Mouse (Mus musculus): ENCODE data around the gene 4930578C19Rik.
"Not testable (repeated sequence)": the region's sequence is repeated elsewhere in the genome, so short reads cannot be mapped to it uniquely, and the experiment has no call there.

4930578C19Rik gene

DNA sequence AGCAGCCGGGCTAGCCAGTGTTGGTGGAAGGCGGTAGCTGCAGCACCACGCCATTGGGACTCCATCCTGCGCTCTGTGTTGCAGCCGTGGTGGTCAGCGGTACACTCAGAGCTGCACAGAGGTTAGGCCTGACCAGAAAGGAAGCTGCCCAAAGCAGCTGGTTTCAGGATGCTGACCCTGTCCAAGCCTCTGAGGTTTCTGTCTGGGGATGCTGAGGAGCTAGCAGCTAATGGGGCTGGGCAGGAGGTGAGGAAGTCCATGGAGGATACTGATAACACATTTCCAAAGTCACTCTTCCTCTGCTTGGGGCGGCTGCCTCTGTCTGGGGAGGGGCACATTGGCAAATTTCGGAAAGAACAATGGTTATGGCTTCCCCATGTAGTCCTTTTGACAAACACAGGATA is at the start of gene 4930578C19Rik:
Gene 4930578C19Rik, minus strand, starts transcription at position 200 of the 404 bp plus-strand sequence.
- no peak for ATAC-seq (ENCODE audit: low TSS enrichment)

DNA sequence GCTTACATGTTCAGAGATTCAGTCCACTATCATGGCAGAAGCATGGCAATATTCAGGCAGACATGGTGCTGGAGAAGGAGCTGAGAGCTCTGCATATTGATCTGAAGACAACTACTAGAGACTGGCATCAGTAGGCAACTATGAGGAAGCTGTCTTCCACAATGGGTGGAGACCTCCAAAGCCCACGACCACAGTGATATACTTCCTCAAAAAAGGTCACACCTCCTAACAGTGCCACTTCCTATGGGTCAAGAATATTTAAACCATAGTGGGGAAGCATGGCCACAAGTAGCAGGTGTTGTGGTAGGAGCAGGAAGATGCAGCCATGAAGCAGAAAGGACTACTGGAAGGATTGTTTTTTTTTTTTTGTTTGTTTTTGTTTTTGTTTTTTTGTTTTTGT is 6.5 kb upstream of the 4930578C19Rik start:
- no peak for ATAC-seq (ENCODE audit: low TSS enrichment)

DNA sequence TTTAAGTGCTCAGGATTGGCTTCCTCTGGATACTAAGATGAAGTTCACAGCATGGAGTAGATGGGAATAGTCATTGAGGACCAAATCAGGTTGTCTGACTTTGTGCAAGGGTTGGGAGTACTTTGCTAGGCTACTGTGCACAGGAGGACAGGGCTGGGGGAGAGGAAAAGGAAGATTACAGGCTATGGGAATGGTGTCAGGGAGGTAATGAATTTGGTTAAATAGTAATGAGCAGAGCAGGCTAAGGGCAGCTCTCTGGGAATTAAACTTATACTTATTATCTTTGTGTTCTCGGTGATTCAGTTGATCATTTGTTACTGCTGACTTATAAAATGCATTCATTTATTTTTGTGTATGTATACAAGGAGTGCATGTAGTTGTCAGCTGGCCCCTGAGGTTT is 1.7 kb upstream of the 4930578C19Rik start:
- no peak for ATAC-seq (ENCODE audit: low TSS enrichment)

DNA sequence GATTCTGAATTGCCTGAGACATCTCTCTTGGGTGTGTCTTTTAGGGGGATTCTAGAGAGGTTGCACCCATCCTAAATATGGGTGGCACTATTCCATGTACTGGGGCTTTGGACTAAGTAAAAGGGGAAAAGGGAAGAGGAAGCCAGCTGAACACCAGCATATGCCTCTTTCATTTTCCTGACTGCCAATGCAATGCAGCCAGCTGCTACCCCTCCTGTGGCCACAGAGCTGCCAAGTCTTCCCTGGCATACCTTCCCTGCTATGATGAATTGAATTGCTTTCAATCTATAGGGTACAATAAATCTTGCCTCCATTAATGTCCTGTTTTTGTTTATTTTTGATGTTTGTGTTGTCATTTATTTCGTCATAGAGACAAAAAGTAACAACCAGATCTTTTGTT is 9.6 kb downstream of the 4930578C19Rik start:
- ATAC-seq (ENCODE audit: low TSS enrichment) = peak; percentile 72; the same call in 1 of the 2 replicates

DNA sequence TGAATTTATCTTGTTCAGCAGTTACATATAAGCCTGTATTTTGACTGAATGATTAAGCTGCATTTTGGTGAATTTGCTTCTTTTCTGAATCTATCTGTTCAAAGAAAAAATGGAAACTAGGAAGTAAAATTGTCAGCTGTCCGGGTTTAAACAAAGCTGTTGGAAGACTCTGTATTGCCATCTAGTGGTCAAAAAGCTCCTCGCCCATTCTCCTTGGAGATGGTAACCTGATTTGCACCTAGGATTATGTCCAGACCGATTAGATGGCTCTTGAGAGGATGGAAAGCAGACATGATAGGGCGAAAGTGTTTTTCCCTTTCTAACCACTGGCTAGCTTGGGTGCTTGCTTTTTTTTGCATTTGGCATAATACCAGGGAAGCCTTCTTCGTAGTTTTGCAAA is 19.1 kb downstream of the 4930578C19Rik start:
- ATAC-seq (ENCODE audit: low TSS enrichment) = peak; percentile 77

DNA sequence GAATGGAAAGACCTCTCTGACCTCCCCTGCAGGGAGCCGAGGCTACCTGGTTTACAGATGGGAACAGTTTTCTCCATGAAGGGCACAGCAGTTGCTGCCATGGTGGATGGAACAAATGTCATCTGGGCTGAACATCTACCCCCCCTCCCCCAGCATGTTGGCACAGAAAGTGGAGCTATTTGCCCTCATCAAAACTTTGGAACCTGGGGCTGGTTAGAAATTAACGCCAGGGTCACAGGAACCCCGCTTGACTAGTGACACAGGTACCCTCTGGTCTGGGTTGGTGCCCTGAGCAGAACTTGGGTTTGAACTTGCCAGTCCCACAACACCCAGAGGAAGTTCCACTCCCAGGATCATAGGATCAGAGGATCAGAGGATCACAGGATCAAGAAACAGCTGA is 35.7 kb downstream of the 4930578C19Rik start:
- ATAC-seq (ENCODE audit: low TSS enrichment) = no peak

DNA sequence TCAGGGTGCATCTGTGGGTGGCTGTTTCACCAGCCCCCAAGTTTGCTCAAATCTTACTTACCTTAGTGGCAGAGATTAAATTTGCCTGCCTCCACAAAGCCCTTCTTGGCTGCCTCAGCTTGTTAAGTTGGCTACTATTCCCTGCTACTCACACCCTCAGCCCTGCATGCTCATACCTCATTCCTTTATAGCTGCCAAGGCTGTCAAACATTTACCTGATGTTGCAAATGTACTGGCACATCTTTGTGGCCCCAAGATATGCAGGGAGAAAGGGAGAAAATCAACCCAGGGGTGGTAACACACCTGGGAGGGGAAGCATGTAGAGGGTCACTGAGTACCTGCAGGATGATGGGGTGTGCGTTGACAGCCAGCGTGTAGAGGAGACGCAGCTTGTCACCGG is 38.0 kb downstream of the 4930578C19Rik start:
- peak; percentile 62 for ATAC-seq (ENCODE audit: low TSS enrichment)

DNA sequence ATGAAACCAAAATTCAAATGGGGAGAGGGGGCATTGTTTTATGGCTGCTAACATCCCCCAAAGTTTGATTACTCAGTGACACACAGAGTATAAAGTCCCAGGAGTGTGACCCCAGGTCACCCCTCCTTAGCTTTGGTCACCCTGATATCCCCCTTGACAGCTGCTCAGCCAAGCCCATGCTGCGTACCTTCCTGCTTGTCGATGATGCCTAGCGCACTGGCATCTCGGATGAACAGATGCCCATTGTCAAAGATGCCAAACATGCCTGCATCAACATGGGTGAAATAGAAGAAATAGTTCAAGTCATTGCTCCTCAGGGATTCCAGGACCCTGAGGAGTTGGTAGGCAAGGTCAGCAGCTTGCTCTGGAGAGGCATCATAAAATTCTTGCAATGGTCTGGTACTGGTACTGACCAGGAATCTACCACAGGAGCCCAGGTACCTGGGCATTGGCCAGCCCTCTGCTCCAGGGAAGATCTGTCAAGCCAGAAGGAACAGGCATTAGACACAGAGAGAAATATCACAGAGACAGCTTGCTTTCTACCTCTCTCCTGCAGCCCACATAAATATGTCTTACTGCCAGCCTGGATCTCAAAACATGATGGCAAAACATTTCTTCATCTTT is 40.9 kb downstream of the 4930578C19Rik start:
- peak; percentile 71 for ATAC-seq (ENCODE audit: low TSS enrichment)

DNA sequence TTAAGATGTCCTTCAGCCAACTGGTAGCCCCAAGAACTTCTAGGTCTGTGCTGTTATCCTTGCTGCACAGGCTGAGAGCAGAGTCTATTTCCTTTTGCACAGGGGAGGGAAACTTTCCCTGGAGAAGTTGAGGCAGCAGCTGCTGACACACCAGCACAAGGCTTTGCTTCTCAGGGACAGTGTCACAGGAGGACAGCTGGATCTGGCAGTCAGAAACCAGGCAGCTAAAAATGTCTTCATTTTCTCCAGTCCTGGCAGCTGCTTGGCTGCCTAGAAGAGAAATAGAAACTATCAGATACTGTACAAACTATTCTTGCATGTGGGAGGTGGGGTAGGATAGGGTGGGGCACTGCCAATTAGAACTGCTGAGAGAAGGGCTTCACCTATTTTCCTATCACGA is 42.2 kb downstream of the 4930578C19Rik start:
- ATAC-seq (ENCODE audit: low TSS enrichment) = peak; percentile 66

DNA sequence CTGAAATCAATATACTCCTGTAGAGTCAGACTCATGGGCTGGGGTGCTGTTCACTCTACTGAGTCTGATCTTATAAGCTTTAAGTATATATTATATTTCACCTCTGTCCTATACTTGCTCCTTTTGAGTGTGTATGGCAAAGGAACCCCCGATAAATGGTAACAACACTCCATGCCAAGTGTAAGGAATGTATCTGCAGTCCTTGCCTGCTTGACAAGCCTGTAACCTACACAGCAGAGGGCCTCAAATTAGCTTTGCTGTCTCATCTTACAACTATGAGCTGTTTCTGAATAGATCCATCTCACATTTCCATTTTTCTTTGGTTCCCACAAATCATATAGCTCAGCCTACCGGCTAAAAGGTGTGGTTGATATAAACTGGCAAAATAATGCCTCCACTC is 46.6 kb downstream of the 4930578C19Rik start:
- no peak for ATAC-seq (ENCODE audit: low TSS enrichment)

DNA sequence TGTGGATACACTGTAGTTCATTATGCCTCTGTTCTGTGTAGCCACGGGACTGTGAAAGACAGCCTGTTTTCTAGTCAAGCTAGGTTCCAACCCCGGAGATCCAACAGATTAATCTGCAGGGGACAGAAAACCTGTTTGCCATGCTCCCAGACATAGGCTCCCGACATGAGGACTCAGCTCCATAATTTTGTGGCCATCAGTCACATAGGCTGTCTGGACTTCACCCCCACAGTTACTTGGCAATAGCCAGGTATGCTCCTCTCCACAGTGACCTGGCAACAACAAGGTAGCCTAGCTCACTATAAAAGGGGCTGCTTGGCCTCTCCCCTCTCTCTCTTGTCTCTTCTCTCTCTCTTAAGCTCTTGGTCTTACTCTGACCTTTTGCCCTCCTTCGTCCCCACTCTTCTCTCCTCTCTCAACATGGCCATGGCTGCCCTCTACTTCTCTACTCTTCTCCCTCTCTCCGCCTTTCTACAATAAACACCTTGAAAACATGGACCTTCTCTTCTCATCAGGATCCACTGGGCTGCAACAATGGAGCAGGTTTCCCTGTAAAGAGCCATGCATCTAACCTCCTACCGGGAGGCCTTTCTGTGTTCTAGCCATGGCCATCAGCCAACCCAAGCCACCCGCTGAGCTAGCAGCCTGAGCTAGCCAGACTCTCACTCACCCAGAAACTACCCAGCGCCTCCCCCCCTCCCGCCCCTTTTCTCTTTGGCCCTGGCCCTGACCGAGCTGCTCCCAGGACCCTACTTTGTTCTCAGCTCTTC is 49.9 kb downstream of the 4930578C19Rik start:
- ATAC-seq (ENCODE audit: low TSS enrichment) = no peak

DNA sequence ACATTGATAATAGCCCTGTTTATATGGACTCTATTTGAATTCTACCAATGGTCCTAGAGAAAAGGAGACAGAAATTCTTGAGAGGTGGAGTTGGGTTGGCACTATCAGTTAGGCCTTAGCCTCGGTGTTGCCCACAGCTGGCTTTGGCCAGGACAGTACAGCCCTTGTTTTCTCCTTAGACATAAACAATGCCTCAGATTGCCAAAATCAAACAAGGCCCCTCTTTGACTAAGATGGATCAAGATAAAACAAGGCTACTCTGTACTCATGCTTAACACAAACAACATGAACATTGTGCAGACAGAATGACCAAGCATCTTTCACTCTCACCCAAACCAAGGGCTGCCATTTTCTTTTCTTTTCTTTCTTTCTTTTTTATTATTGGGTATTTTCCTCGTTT is 51.6 kb downstream of the 4930578C19Rik start:
- peak; percentile 55; the same call in 1 of the 2 replicates for ATAC-seq (ENCODE audit: low TSS enrichment)

DNA sequence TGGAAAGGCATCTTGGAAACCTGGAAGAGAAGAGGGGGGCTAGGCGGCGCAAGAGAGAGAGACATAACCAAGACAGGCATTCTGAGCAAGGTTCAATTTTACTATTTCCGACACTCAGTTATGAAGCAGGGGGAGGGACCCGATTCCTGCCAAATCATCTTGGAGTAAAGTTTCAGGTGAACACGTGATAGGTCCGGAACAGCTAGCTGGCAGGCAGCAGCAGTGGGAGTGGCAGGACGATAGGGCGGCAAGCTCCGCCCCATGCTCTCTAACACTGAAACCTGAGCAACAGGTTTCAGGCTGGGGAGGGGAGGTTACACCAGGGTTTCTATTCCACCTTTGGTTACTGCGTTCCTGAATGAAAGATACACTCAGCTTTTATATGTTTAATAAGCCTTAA is 58.9 kb downstream of the 4930578C19Rik start:
- no peak for ATAC-seq (ENCODE audit: low TSS enrichment)

DNA sequence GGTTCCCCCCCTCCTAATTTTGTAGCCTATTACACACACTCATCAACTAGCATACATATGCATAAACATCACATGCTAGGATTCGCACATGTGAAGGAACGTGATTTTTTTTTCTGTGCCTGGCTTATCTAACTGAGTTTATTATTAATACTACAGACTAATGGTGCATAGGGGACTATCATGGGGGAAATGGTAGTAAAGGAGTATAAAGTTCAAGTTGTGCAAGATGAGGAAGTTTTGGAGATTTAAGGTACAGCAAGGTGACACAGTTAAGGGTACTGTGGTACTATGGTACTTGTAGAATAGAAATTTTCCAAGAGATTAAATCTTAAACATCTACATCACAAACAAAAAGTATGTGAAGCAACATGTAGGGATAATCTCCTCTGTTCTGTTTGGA is 64.5 kb downstream of the 4930578C19Rik start:
- no peak for ATAC-seq (ENCODE audit: low TSS enrichment)

DNA sequence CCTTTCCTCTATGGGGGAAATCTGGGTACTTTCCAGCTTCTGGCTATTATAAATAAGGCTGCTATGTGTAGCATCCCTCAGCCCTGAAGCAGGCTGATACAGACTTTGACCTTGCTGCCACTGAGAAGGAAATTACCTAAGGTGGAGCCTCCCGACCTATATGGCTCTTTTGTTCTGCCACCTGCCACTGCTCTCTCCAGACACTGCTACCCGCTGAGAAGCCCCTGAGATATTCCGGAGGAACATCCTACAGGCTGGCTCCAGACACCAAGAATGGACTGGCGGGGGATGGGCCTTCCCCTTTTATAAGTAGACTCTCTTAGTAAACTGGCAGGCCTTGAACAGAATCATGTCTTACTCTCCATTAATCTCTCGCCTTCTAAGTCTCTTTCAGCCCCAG is 77.0 kb downstream of the 4930578C19Rik start:
- not testable (repeated sequence) for ATAC-seq (ENCODE audit: low TSS enrichment)
